Mouse (Mus musculus): ENCODE results near the gene Tbce.

GRCm38 (mm10) chr13:14088669-14089068 is 49.2 kb upstream of the Tbce start:
- TF ChIP-seq CTCF (IDR thresholded peaks at IDR 0.05; ENCODE audit: extremely low read depth, insufficient read depth, insufficient read length, insufficient replicate concordance): no peak
- no peak for TF ChIP-seq POLR2A (IDR thresholded peaks at IDR 0.05; ENCODE audit: low read depth, low read length)

All from spleen, adult 2 months (tissue).